Mouse (Mus musculus): ENCODE results near the gene Rps25. TPM values are rescaled to one million over a fixed set of nuclear protein-coding genes. Genes with fewer than 3 reads are reported as not detected.

Rps25 gene
- polyA plus RNA-seq, 1 experiment from 2014 or later: 1,334 TPM

DNA sequence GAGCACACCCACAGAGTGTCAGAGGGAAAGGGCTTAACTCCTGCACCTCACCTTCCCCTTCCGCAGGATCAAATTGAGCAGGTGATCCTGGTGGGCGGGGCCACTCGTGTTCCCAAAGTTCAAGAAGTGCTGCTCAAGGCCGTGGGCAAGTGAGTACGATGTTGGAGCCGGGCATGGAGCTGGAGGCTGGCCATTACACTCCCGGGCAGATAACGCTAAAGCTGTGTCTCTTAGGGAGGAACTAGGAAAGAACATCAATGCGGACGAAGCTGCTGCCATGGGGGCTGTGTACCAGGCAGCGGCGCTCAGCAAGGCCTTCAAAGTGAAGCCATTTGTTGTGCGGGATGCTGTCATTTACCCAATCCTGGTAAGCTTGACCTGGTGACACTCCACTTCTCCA is 22.3 kb upstream of the Rps25 start:
- H3K27me3 ChIP-seq: no peaks in the 10 kb centered on the region
- no peak overlapping the region for H3K27ac ChIP-seq
- H3K9me3 ChIP-seq: no peaks in the 10 kb centered on the region
- no peak for ATAC-seq
- H3K4me2 ChIP-seq (replicated peaks): no peak overlapping the region
- no peak overlapping the region for H3K9ac ChIP-seq (replicated peaks)
- H3K4me3 ChIP-seq (replicated peaks): no peak overlapping the region
- peaks cover 18% of the 10 kb centered on the region for H3K4me1 ChIP-seq (replicated peaks)
- peaks cover 88% of the 10 kb centered on the region for H3K36me3 ChIP-seq
- 94% methylated on average over 13 of the region's 13 CpGs for WGBS

DNA sequence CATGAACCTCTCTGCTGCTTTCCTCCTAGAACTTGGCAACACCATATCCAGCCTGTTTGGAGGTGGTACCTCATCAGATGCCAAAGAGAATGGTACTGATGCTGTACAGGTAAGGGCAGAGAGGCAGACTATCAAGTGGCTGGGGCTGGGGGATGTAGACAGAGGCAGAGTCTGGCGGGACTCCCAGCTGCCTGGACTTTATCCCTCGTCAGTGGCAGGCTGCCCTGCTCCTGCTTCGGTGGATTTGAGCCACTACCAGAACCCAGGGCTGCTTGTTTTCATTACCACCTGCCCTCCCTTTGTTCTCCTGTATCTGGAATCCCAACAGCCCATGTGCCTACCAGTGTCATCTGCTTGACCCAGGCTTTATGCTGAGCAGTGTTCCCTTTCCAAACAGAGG is 19.7 kb upstream of the Rps25 start:
- peaks cover 96% of the 10 kb centered on the region for H3K36me3 ChIP-seq
- H3K27me3 ChIP-seq: no peaks in the 10 kb centered on the region
- H3K4me1 ChIP-seq (replicated peaks): no peaks in the 10 kb centered on the region
- H3K4me3 ChIP-seq (replicated peaks): no peak overlapping the region
- WGBS: 77% methylated on average over 3 of the region's 3 CpGs
- no peak overlapping the region for H3K9ac ChIP-seq (replicated peaks)
- H3K27ac ChIP-seq: no peak overlapping the region
- no peak overlapping the region for H3K4me2 ChIP-seq (replicated peaks)
- no peak for ATAC-seq
- H3K9me3 ChIP-seq: no peaks in the 10 kb centered on the region

- no peaks in the 10 kb centered on the region for H3K9me3 ChIP-seq
- H3K4me3 ChIP-seq (replicated peaks): no peak overlapping the region
- no peak for ATAC-seq
- no peak overlapping the region for H3K27ac ChIP-seq
- no peak overlapping the region for H3K4me2 ChIP-seq (replicated peaks)
- no peaks in the 10 kb centered on the region for H3K4me1 ChIP-seq (replicated peaks)
- no peak overlapping the region for H3K9ac ChIP-seq (replicated peaks)
- H3K27me3 ChIP-seq: no peaks in the 10 kb centered on the region
- peaks cover 81% of the 10 kb centered on the region for H3K36me3 ChIP-seq
- WGBS: 61% methylated on average over 8 of the region's 8 CpGs
Measured at GRCm38 (mm10) chr9:44389273-44389672, 17.7 kb upstream of the Rps25 start.

- H3K36me3 ChIP-seq: peaks cover 59% of the 10 kb centered on the region
- 46% methylated on average over 4 of the region's 4 CpGs for WGBS
Measured at GRCm38 (mm10) chr9:44391466-44391865, 15.5 kb upstream of the Rps25 start.

GRCm38 (mm10) chr9:44396684-44397411 is 10.1 kb upstream of the Rps25 start, which contains the start of gene Slc37a4:
Gene Slc37a4, plus strand, starts transcription at chr9:44396852.
- no peaks in the 10 kb centered on the region for H3K27me3 ChIP-seq
- H3K4me3 ChIP-seq (replicated peaks): peak within 1 kb of the TSS; percentile 75
- no peaks in the 10 kb centered on the region for H3K9me3 ChIP-seq
- peaks cover 28% of the 10 kb centered on the region for H3K4me1 ChIP-seq (replicated peaks)
- peak within 1 kb of the TSS; percentile 90 for H3K27ac ChIP-seq
- peak within 1 kb of the TSS; percentile 84 for H3K4me2 ChIP-seq (replicated peaks)
- peaks cover 41% of the 10 kb centered on the region for H3K36me3 ChIP-seq
- under 1% methylated on average over 43 of the region's 43 CpGs for WGBS
- H3K9ac ChIP-seq (replicated peaks): peak within 1 kb of the TSS; percentile 83
- ATAC-seq: peak; percentile 99

More at GRCm38 (mm10) chr9:44391466-44391865, 15.5 kb upstream of the Rps25 start:
- Histone ChIP-seq H3K27me3 (no peaks in the 10 kb centered on the region), H3K9me3 (no peaks in the 10 kb centered on the region), H3K4me1 (replicated peaks) (peaks cover 6% of the 10 kb centered on the region), H3K27ac (no peak overlapping the region), H3K9ac (replicated peaks) (no peak overlapping the region), H3K4me2 (replicated peaks) (no peak overlapping the region), H3K4me3 (replicated peaks) (no peak overlapping the region)
- peak; percentile 52 for ATAC-seq

DNA sequence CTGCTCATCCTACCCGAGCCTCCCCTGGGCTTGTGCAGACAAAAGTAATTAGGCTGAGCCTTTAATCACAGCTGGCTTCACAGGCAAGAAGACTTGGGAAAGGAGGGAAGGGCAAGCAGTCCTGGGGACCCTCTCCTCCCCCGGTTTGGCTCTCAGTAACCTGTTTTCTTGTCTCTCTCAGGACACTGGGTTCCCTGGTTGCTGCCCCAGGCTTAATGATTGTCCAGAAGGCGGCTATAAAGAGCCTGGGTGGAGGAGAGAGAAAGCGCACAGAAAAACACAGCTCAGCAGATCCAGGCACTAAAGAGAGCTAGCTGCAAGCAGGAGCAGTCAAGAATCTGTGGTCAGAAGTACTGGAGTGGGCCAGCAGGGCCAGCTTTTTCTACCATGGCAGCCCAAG is 8.9 kb upstream of the Rps25 start:
- Histone ChIP-seq H3K4me3 (replicated peaks) (peak overlapping the region; percentile 75), H3K4me1 (replicated peaks) (peaks cover 28% of the 10 kb centered on the region), H3K9me3 (no peaks in the 10 kb centered on the region), H3K9ac (replicated peaks) (peak overlapping the region; percentile 83), H3K27me3 (no peaks in the 10 kb centered on the region), H3K4me2 (replicated peaks) (peak overlapping the region; percentile 84), H3K36me3 (peaks cover 47% of the 10 kb centered on the region), H3K27ac (peak overlapping the region; percentile 4; the same call in 1 of the 2 replicates)
- 12% methylated on average over 4 of the region's 4 CpGs for WGBS
- ATAC-seq: no peak

GRCm38 (mm10) chr9:44398551-44398950 is 8.4 kb upstream of the Rps25 start:
- Histone ChIP-seq H3K4me1 (replicated peaks) (peaks cover 29% of the 10 kb centered on the region), H3K9ac (replicated peaks) (peak overlapping the region; percentile 83), H3K27me3 (no peaks in the 10 kb centered on the region), H3K36me3 (peaks cover 52% of the 10 kb centered on the region), H3K9me3 (no peaks in the 10 kb centered on the region), H3K4me2 (replicated peaks) (peak overlapping the region; percentile 84), H3K4me3 (replicated peaks) (0 out of 2 replicates have a peak overlapping the region, but pooled peaks have one; percentile 75), H3K27ac (no peak overlapping the region)
- 83% methylated on average over 9 of the region's 9 CpGs for WGBS
- no peak for ATAC-seq

DNA sequence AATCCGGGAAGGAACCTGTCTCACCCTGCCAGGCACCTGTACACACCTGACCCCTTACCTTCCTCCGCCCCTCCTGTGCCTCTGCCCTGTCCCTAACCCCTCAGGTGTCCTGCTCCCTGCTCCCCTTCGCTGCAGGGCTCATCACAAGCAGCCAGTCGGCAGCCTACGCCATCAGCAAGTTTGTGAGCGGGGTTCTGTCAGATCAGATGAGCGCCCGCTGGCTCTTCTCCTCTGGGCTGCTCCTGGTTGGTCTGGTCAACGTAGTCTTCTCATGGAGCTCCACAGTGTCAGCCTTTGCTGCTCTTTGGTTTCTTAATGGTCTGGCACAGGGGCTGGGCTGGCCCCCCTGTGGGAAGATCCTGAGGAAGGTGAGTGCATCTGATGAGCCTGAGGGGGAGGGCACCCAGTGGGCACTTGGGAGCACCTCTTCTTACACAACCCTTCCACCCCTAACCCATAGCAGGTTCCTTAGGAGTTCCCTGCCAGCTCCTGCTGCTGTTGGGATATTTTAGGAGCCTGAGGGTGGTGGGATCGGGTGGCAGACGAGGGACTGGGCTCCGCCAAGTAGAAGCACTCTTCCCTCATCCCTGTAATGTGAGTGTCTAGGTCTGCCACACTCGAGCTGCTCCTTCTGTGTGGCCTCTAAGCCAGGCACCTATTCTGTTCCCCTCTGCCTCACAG is 7.7 kb upstream of the Rps25 start:
- peak overlapping the region; percentile 84; the same call in 1 of the 2 replicates for H3K4me2 ChIP-seq (replicated peaks)
- WGBS: 82% methylated on average over 13 of the region's 13 CpGs
- H3K27me3 ChIP-seq: no peaks in the 10 kb centered on the region
- no peak for ATAC-seq
- H3K9ac ChIP-seq (replicated peaks): peak overlapping the region; percentile 83; the same call in 1 of the 2 replicates
- H3K9me3 ChIP-seq: no peaks in the 10 kb centered on the region
- H3K4me1 ChIP-seq (replicated peaks): peaks cover 33% of the 10 kb centered on the region
- no peak overlapping the region for H3K4me3 ChIP-seq (replicated peaks)
- H3K27ac ChIP-seq: no peak overlapping the region
- peaks cover 59% of the 10 kb centered on the region for H3K36me3 ChIP-seq

GRCm38 (mm10) chr9:44399795-44400114 is 7.2 kb upstream of the Rps25 start:
- Histone ChIP-seq H3K4me1 (replicated peaks) (peaks cover 36% of the 10 kb centered on the region), H3K4me3 (replicated peaks) (no peak overlapping the region), H3K27me3 (no peaks in the 10 kb centered on the region), H3K9me3 (no peaks in the 10 kb centered on the region), H3K27ac (no peak overlapping the region), H3K36me3 (peaks cover 64% of the 10 kb centered on the region), H3K4me2 (replicated peaks) (no peak overlapping the region), H3K9ac (replicated peaks) (no peak overlapping the region)
- ATAC-seq: no peak
- 94% methylated on average over 6 of the region's 6 CpGs for WGBS

- Histone ChIP-seq H3K9me3 (no peaks in the 10 kb centered on the region), H3K36me3 (peaks cover 70% of the 10 kb centered on the region), H3K4me3 (replicated peaks) (no peak overlapping the region), H3K27ac (no peak overlapping the region), H3K9ac (replicated peaks) (no peak overlapping the region), H3K4me2 (replicated peaks) (no peak overlapping the region), H3K27me3 (no peaks in the 10 kb centered on the region), H3K4me1 (replicated peaks) (peaks cover 47% of the 10 kb centered on the region)
- ATAC-seq: no peak
- WGBS: 87% methylated on average over 4 of the region's 4 CpGs
Measured at GRCm38 (mm10) chr9:44401081-44401480, 5.9 kb upstream of the Rps25 start.

- peaks cover 67% of the 10 kb centered on the region for H3K36me3 ChIP-seq
- H3K4me2 ChIP-seq (replicated peaks): no peak overlapping the region
- WGBS: 86% methylated on average over 3 of the region's 3 CpGs
- H3K4me3 ChIP-seq (replicated peaks): no peak overlapping the region
- H3K9ac ChIP-seq (replicated peaks): no peak overlapping the region
- peaks cover 41% of the 10 kb centered on the region for H3K4me1 ChIP-seq (replicated peaks)
- H3K9me3 ChIP-seq: no peaks in the 10 kb centered on the region
- no peaks in the 10 kb centered on the region for H3K27me3 ChIP-seq
- H3K27ac ChIP-seq: no peak overlapping the region
- no peak for ATAC-seq
Measured at GRCm38 (mm10) chr9:44405011-44405410, 1.9 kb upstream of the Rps25 start.

GRCm38 (mm10) chr9:44407752-44408097 is 786 bp downstream of the Rps25 start:
- Histone ChIP-seq H3K36me3 (peaks cover 67% of the 10 kb centered on the region), H3K9ac (replicated peaks) (peak overlapping the region; percentile 84), H3K4me2 (replicated peaks) (peak overlapping the region; percentile 81), H3K4me1 (replicated peaks) (peaks cover 41% of the 10 kb centered on the region), H3K27me3 (no peaks in the 10 kb centered on the region), H3K4me3 (replicated peaks) (peak overlapping the region; percentile 75), H3K27ac (peak overlapping the region; percentile 94), H3K9me3 (no peaks in the 10 kb centered on the region)
- no peak for ATAC-seq
- under 1% methylated on average over 24 of the region's 24 CpGs for WGBS

Measured in midbrain, embryonic 13.5 days (tissue).